ENCODE assay signal across 11 mouse cellular contexts in the genomic region with DNA sequence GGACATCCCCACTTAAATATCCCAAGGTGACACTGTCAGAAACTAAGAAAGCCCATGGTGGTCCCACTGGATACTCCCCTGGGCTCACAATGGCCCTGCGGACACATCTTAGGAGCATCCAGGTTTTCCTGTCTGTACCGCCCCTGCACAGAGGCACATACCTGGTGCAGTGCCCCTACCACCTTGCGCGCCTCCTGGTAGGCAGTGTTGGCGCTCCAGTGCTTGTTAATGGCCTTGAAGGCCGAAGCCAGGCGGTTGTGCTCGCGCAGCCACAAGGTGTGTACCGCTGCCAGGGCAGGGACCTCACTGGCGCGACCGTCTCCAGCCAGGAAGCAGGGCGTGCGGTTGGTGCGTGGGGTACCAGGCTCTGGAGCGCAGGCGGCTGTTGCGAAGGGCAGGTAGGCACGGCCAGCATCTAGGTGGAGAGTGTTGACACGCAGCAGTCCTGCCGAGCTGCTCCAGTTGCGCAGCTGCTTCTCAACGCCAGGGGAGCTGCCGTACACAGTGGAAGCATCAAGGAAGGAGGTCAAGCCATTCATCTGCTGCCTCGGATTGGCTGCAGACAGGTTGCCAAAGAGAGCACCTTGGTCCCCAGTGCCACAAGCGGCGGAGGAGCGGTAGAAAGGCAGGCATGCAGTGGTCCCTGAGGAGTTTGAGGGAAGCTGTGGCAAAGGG. TPM values are rescaled to one million over a fixed set of nuclear protein-coding genes. Genes with fewer than 3 reads are reported as not detected.
DNase-seq lines count a peak whose midpoint lies in the region; ATAC-seq and TF ChIP-seq lines count a peak whose summit lies in the region.
"Had no signal": no experiment of that assay in that cellular context is flagged by ENCODE, and none has a peak within 500 bp of the region (broad histone marks: within the 10 kb centered on the region; RNA-seq: fewer than 3 reads in every experiment).

No protein-coding gene starts in this region.

- H3K27ac ChIP-seq in forebrain, postnatal 0 days (ENCODE audit: low read depth, low read length), result no peak overlapping the region
- no peak overlapping the region for H3K27ac ChIP-seq in forebrain, embryonic 16.5 days (ENCODE audit: low read length)
- H3K27ac ChIP-seq in heart, embryonic 15.5 days, result no peak overlapping the region
- no peak overlapping the region for H3K27ac ChIP-seq in neural tube, embryonic 14.5 days (ENCODE audit: low read depth, low read length)

- TF ChIP-seq CTCF in forebrain, postnatal 0 days (IDR thresholded peaks at IDR 0.05; ENCODE audit: low read depth), result peak; percentile 38; the same call in 1 of the 2 replicates
- TF ChIP-seq CTCF in lung, adult 2 months (IDR thresholded peaks at IDR 0.05; ENCODE audit: insufficient read depth, low read length), result no peak

- ATAC-seq in forebrain, postnatal 0 days, result no peak
- no peak for ATAC-seq in forebrain, embryonic 16.5 days
- no peak for ATAC-seq in heart, embryonic 15.5 days (replicated peaks; ENCODE audit: insufficient number of reproducible peaks, insufficient read depth, low FRiP score, low read depth)
- ATAC-seq in neural tube, embryonic 14.5 days (ENCODE audit: low read depth), result peak; percentile 70; the same call in 1 of the 2 replicates

- H3K4me2 ChIP-seq in forebrain, postnatal 0 days (ENCODE audit: low read depth), result no peak overlapping the region
- no peak overlapping the region for H3K4me2 ChIP-seq in forebrain, embryonic 16.5 days (ENCODE audit: low read length)
- peak overlapping the region; percentile 36; the same call in 1 of the 2 replicates for H3K4me2 ChIP-seq in heart, embryonic 15.5 days
- peak overlapping the region; percentile 8; the same call in 1 of the 2 replicates for H3K4me2 ChIP-seq in neural tube, embryonic 14.5 days (ENCODE audit: low read depth, low read length)

- H3K4me3 ChIP-seq in forebrain, postnatal 0 days (ENCODE audit: low read depth, low read length), result no peak overlapping the region
- H3K4me3 ChIP-seq in forebrain, embryonic 16.5 days (replicated peaks; ENCODE audit: low read length), result no peak overlapping the region
- no peak overlapping the region for H3K4me3 ChIP-seq in lung, adult 2 months (replicated peaks; ENCODE audit: extremely low read depth, low read depth, low read length)
- H3K4me3 ChIP-seq in heart, embryonic 15.5 days, result no peak overlapping the region
- no peak overlapping the region for H3K4me3 ChIP-seq in neural tube, embryonic 14.5 days (ENCODE audit: low read depth, low read length)

- DNase-seq in forebrain, postnatal 0 days, result no peak
- DNase-seq in lung, postnatal 4 days, result peak; percentile 4 to 25
- DNase-seq in lung, adult 2 months, result no peak
- DNase-seq in frontal cortex, postnatal 36 days (ENCODE audit: low spot score in 2 of 2), result no peak
- DNase-seq in spleen, postnatal 10 days (ENCODE audit: low spot score in 2 of 2), result no peak
- DNase-seq: kidney, postnatal 36 days had no signal

- no peaks in the 10 kb centered on the region for H3K36me3 ChIP-seq in forebrain, postnatal 0 days (ENCODE audit: insufficient read depth)
- no peaks in the 10 kb centered on the region for H3K36me3 ChIP-seq in forebrain, embryonic 16.5 days (ENCODE audit: control insufficient read depth, insufficient read depth)
- H3K36me3 ChIP-seq in heart, embryonic 15.5 days, result no peaks in the 10 kb centered on the region
- no peaks in the 10 kb centered on the region for H3K36me3 ChIP-seq in neural tube, embryonic 14.5 days (ENCODE audit: control insufficient read depth, insufficient read depth, low read length)

- H3K27me3 ChIP-seq in forebrain, postnatal 0 days (ENCODE audit: insufficient read depth, low read length), result no peaks in the 10 kb centered on the region
- no peaks in the 10 kb centered on the region for H3K27me3 ChIP-seq in forebrain, embryonic 16.5 days (replicated peaks; ENCODE audit: control insufficient read depth, insufficient read depth, low read length)
- peaks cover 11% of the 10 kb centered on the region for H3K27me3 ChIP-seq in heart, embryonic 15.5 days
- no peaks in the 10 kb centered on the region for H3K27me3 ChIP-seq in neural tube, embryonic 14.5 days (ENCODE audit: control insufficient read depth, insufficient read depth, low read length)

- H3K9ac ChIP-seq in forebrain, postnatal 0 days, result no peak overlapping the region
- no peak overlapping the region for H3K9ac ChIP-seq in forebrain, embryonic 16.5 days (replicated peaks; ENCODE audit: low read depth, low read length)
- H3K9ac ChIP-seq in heart, embryonic 15.5 days, result no peak overlapping the region
- 0 out of 2 replicates have a peak overlapping the region, but pooled peaks have one; percentile 7 for H3K9ac ChIP-seq in neural tube, embryonic 14.5 days (replicated peaks; ENCODE audit: low read depth, low read length)

- no peaks in the 10 kb centered on the region for H3K9me3 ChIP-seq in forebrain, postnatal 0 days (ENCODE audit: low read length)
- no peaks in the 10 kb centered on the region for H3K9me3 ChIP-seq in forebrain, embryonic 16.5 days (ENCODE audit: control insufficient read depth, low read length)
- H3K9me3 ChIP-seq in heart, embryonic 15.5 days (replicated peaks), result no peaks in the 10 kb centered on the region
- H3K9me3 ChIP-seq in neural tube, embryonic 14.5 days (ENCODE audit: control insufficient read depth, low read length), result no peaks in the 10 kb centered on the region

- no peak for TF ChIP-seq POLR2A in lung, adult 2 months (IDR thresholded peaks at IDR 0.05; ENCODE audit: borderline replicate concordance, extremely low read depth, low read depth, low read length)

- no peaks in the 10 kb centered on the region for H3K4me1 ChIP-seq in forebrain, postnatal 0 days (ENCODE audit: insufficient read depth)
- no peaks in the 10 kb centered on the region for H3K4me1 ChIP-seq in forebrain, embryonic 16.5 days (replicated peaks; ENCODE audit: control insufficient read depth, insufficient read depth, low read length)
- no peaks in the 10 kb centered on the region for H3K4me1 ChIP-seq in lung, adult 2 months (ENCODE audit: control insufficient read depth, insufficient read depth, low read length)
- H3K4me1 ChIP-seq in heart, embryonic 15.5 days (replicated peaks), result no peaks in the 10 kb centered on the region
- H3K4me1 ChIP-seq in neural tube, embryonic 14.5 days (ENCODE audit: control insufficient read depth, insufficient read depth, low read length), result no peaks in the 10 kb centered on the region

- 37% methylated on average over 29 of the region's 29 CpGs for WGBS in forebrain, postnatal 0 days
- WGBS in forebrain, embryonic 16.5 days, result 40% methylated on average over 29 of the region's 29 CpGs
- WGBS in lung, adult 2 months, result 39% methylated on average over 29 of the region's 29 CpGs
- WGBS in heart, embryonic 15.5 days, result 32% methylated on average over 29 of the region's 29 CpGs
- WGBS in neural tube, embryonic 14.5 days, result 42% methylated on average over 29 of the region's 29 CpGs

RNA-seq across cellular contexts. Expression of a gene that starts 29.4 kb away (rescaled TPM):
- not detected in 2 replicates for total RNA-seq in forebrain, postnatal 0 days (2014; rRNA removed)
- 0.21 and 0.25 TPM in 2 replicates for polyA plus RNA-seq in forebrain, postnatal 0 days (2015; fragmentation: Nextera tagmentation; extraction: Ambion mirVana)
- polyA plus RNA-seq in forebrain, embryonic 16.5 days (2015; fragmentation: Nextera tagmentation; extraction: Ambion mirVana), result 0.10 and 0.18 TPM in 2 replicates
- polyA plus RNA-seq in lung, adult 2 months (2012; rRNA removed), result not detected in 2 replicates
- polyA plus RNA-seq in heart, embryonic 15.5 days (2015; fragmentation: Nextera tagmentation; extraction: Ambion mirVana), result 0.15 TPM in 1 of 2 replicates, not detected in the other
- 0.40 and 0.46 TPM in 2 replicates for polyA plus RNA-seq in neural tube, embryonic 14.5 days (2014; fragmentation: Nextera tagmentation; extraction: Ambion mirVana)
- polyA plus RNA-seq: C2C12; stomach, embryonic 14.5 days had no signal

Comparison
In these comparisons a context has a peak if more than half of its experiments do, and no peak if none do; other contexts are left out.
1. DNase-seq: peak in lung, postnatal 4 days (2 of 2); none in forebrain, postnatal 0 days (single experiment), lung, adult 2 months (single experiment), frontal cortex, postnatal 36 days (0 of 2) and spleen, postnatal 10 days (0 of 2).
2. H3K4me2 ChIP-seq: peak in heart, embryonic 15.5 days (single experiment) and neural tube, embryonic 14.5 days (single experiment); none in forebrain, postnatal 0 days (single experiment) and forebrain, embryonic 16.5 days (single experiment).